Mouse (Mus musculus): ENCODE results near the gene Tia1. TPM values are rescaled to one million over a fixed set of nuclear protein-coding genes. Genes with fewer than 3 reads are reported as not detected.

Gene Tia1
- polyA plus RNA-seq, 1 experiment from 2014 or later: 95.5 TPM

Other genes with a start within 250 kb of the Tia1 start
- gene Tgfa, start 209.0 kb upstream of the Tia1 start, polyA plus RNA-seq (2014; fragmentation: Nextera tagmentation; extraction: Ambion mirVana): 0.99 and 1.2 TPM in 2 replicates
- gene Fam136a, start 38.6 kb upstream of the Tia1 start, polyA plus RNA-seq (2014; fragmentation: Nextera tagmentation; extraction: Ambion mirVana): 188 and 198 TPM in 2 replicates
- 741 and 785 TPM in 2 replicates for gene Snrpg, start 32.9 kb upstream of the Tia1 start, polyA plus RNA-seq (2014; fragmentation: Nextera tagmentation; extraction: Ambion mirVana)
- 57.7 and 66.8 TPM in 2 replicates for gene Pcyox1, start 7.1 kb upstream of the Tia1 start, polyA plus RNA-seq (2014; fragmentation: Nextera tagmentation; extraction: Ambion mirVana)
- gene Gm44790, start 22.4 kb downstream of the Tia1 start, polyA plus RNA-seq (2014; fragmentation: Nextera tagmentation; extraction: Ambion mirVana): 0.47 TPM in 1 of 2 replicates, not detected in the other
- gene C87436, start 34.2 kb downstream of the Tia1 start, polyA plus RNA-seq (2014; fragmentation: Nextera tagmentation; extraction: Ambion mirVana): 24.8 and 25.9 TPM in 2 replicates
- gene Pcbp1, start 122.1 kb downstream of the Tia1 start, polyA plus RNA-seq (2014; fragmentation: Nextera tagmentation; extraction: Ambion mirVana): 543 and 554 TPM in 2 replicates
- gene Asprv1, start 223.9 kb downstream of the Tia1 start, polyA plus RNA-seq (2014; fragmentation: Nextera tagmentation; extraction: Ambion mirVana): 0.19 and 0.36 TPM in 2 replicates

Measured in liver, embryonic 11.5 days (tissue).